Mouse (Mus musculus) embryonic facial prominence, embryonic 10.5 days (tissue): ENCODE results near the gene Col5a1. TPM values are rescaled to one million over a fixed set of nuclear protein-coding genes. Genes with fewer than 3 reads are reported as not detected.

ENCODE experiments used
- DNase-seq: peaks from one replicate; pipeline ENCODE4 v3.0.0-alpha.2; 2017; ENCODE audit warnings: low spot score
- H3K27ac ChIP-seq: fragments of 300-500 bp; sonication (generic); replicated peaks from 2 replicates; pipeline ENCODE4 v1.5.1; 2016; ENCODE audit warnings: mild to moderate bottlenecking
- H3K27me3 ChIP-seq: fragments of 300-500 bp; sonication (generic); replicated peaks from 2 replicates; pipeline ENCODE4 v1.6.1; 2016; ENCODE audit warnings: low read depth, mild to moderate bottlenecking; ENCODE audit not compliant: poor library complexity, severe bottlenecking
- H3K36me3 ChIP-seq: fragments of 300-500 bp; sonication (generic); replicated peaks from 2 replicates; pipeline ENCODE4 v1.6.1; 2016; ENCODE audit warnings: mild to moderate bottlenecking, moderate library complexity
- H3K4me1 ChIP-seq: fragments of 300-500 bp; sonication (generic); 2 replicates; pipeline ENCODE4 v1.6.1; 2016
- H3K4me3 ChIP-seq: fragments of 300-500 bp; sonication (generic); 2 replicates; pipeline ENCODE4 v1.5.1; 2016; ENCODE audit warnings: mild to moderate bottlenecking, moderate library complexity
- H3K9me3 ChIP-seq: fragments of 300-500 bp; sonication (generic); 2 replicates; pipeline ENCODE4 v1.6.1; 2016; ENCODE audit warnings: mild to moderate bottlenecking
- WGBS: fragments of 180-500 bp; shearing (Covaris S2); methylation state at CpG from one replicate; pipeline ENCODE4 v1.1.7; 2016; 5-methylcytosine and 5-hydroxymethylcytosine counted together
- polyA plus RNA-seq: library from polyadenylated mRNA; unstranded; fragments of >200 nt; fragmentation: Nextera tagmentation; extraction: Ambion mirVana; gene quantifications from 2 replicates; pipeline ENCODE4 v1.2.1, GENCODE M21; 2016

Col5a1 gene
- polyA plus RNA-seq, 1 experiment from 2014 or later: 19.3 TPM

DNA sequence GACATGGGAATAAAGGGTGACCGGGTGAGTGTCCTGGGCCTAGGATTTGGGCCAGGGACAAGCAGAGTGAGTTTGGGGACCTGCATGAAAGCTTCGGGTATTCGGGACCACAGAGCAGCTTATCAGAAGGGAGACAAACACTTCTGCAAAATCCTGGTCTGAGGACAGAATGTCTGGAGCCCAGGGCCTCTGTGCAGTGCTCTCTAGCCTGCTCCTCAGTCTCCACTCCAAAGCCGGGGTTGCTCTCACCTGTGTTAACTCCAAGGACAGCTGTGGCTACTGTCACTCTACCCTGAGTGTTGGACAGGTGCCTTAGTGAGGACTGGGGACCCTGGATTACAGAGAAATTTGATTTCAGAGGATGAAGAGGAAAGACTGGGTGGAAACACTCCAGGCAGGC lies 100.5 kb downstream of the Col5a1 start:
- H3K27ac ChIP-seq: no peak overlapping the region
- 88% methylated on average over 4 of the region's 4 CpGs for WGBS

DNA sequence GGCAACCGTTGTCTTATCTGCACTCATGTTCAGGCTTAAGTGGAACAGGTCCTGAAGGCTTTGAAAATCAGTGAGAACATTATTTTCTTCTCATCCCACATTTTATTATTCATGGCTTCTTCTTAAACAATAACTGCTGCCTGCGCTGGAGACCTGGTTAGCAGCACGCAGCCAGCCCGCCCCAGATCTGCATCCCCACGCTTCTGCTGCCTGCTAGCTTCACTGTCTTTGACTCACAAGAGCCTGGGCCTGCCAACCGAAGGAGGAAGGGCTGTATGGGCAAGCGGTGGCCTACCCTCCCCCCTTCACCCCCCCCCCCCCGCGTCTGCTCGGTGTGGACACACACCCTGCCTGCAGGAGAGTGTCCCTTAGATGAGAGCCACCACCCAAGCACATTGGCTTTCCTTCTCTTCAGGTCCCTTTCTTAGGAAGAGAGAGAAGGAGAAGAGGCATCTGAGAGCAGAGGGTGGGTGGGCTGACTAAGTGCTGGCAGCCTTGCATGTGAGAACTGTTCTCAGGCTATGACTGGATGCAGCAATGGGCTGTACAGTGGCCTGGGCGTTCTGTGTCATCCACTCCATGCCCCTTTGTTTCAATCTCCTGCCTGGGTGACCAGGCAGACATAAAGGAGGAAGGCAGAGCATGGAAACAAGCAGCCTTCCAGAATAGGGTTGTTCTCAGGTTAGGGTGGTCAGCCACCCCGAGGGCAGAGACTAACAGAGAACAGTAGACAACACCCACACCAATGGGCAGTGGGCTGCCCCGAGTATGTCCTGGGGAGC lies 104.4 kb downstream of the Col5a1 start:
- Histone ChIP-seq H3K4me1 (peaks cover 8% of the 10 kb centered on the region), H3K27me3 (no peaks in the 10 kb centered on the region), H3K36me3 (peaks cover 70% of the 10 kb centered on the region), H3K4me3 (no peak overlapping the region), H3K9me3 (no peaks in the 10 kb centered on the region), H3K27ac (no peak overlapping the region)
- DNase-seq: no peak
- 82% methylated on average over 13 of the region's 13 CpGs for WGBS

More for the DNA sequence above, 100.5 kb downstream of the Col5a1 start:
- H3K9me3 ChIP-seq: no peaks in the 10 kb centered on the region
- H3K27me3 ChIP-seq: no peaks in the 10 kb centered on the region
- H3K4me1 ChIP-seq: no peaks in the 10 kb centered on the region
- H3K36me3 ChIP-seq: peaks cover 53% of the 10 kb centered on the region
- DNase-seq: no peak
- no peak overlapping the region for H3K4me3 ChIP-seq

DNA sequence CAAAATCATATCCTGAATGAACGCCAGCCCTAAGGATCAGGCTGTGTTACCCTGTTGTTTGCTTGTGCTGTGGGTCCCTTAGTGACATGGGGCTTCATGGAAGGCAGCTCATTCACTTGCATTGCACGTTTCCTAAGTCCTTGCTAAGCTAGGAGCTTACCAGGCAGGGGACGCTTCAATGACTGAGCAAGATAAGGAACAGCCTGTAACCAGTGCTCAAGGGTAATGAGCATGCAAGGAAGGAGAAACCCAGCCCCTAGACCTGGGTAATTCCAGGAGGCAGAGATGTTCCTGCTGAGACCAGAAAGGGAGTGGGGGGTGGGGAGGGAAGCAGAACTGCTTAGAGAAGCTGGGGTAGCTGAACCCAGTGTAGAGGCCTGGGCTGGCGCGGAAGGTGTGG lies 107.2 kb downstream of the Col5a1 start:
- Histone ChIP-seq H3K27me3 (no peaks in the 10 kb centered on the region), H3K4me1 (peaks cover 11% of the 10 kb centered on the region), H3K9me3 (no peaks in the 10 kb centered on the region), H3K27ac (peak overlapping the region; percentile 10; the same call in 1 of the 2 replicates), H3K36me3 (peaks cover 71% of the 10 kb centered on the region), H3K4me3 (no peak overlapping the region)
- 66% methylated on average over 5 of the region's 5 CpGs for WGBS
- DNase-seq: no peak

DNA sequence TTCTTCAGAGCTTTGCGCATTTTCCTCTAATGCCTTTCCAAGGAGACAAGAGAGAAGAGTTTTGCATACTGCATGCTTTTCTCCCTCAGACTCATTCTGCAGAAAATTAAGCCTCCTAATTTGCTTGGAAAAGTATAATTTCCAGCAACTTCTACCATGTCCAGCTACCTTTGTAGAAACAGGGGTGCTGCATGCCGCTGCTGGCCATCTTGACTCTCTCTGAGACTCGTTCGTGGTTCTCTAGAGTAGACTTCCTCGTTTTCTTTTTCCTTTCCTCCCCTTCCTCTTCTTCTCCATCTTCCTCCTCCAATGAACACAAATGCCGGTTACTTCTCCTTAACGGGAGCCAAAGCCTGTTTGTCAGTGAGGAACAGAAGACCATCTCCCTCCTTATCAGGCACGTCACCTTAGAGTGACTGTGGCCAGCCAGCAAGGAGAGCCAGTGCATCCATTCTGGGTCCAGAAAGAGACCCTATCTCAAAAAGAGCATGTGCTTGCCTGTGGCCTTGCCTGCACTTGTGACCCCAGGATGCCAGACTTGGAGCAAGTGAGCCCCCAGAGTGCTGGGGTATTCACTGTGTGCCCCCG lies 113.9 kb downstream of the Col5a1 start:
- peaks cover 55% of the 10 kb centered on the region for H3K36me3 ChIP-seq
- no peaks in the 10 kb centered on the region for H3K27me3 ChIP-seq
- H3K4me3 ChIP-seq: no peak overlapping the region
- no peaks in the 10 kb centered on the region for H3K9me3 ChIP-seq
- peaks cover 9% of the 10 kb centered on the region for H3K4me1 ChIP-seq
- 90% methylated on average over 9 of the region's 9 CpGs for WGBS
- H3K27ac ChIP-seq: peak overlapping the region; percentile 16
- no peak for DNase-seq

DNA sequence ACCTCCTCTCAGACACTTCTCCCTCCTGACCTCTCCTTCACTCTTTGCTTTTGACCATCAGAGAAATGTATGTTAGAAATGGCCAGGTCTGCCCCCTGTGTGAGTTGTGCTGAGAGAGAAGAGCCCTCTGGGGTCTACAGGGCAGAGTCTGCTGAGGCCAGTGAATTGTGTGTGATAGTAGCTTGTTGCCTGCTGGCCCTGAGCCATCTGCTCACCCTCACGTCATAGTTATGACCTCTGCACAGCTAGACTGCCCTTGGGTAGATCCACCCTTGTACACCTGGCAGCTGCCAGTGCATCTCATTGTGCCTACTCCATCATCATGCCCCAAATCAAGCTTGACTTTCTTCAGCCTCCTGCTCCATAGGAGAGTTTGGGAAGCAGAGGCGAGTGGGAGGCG lies 114.4 kb downstream of the Col5a1 start:
- no peak overlapping the region for H3K4me3 ChIP-seq
- WGBS: 89% methylated on average over 3 of the region's 3 CpGs

DNA sequence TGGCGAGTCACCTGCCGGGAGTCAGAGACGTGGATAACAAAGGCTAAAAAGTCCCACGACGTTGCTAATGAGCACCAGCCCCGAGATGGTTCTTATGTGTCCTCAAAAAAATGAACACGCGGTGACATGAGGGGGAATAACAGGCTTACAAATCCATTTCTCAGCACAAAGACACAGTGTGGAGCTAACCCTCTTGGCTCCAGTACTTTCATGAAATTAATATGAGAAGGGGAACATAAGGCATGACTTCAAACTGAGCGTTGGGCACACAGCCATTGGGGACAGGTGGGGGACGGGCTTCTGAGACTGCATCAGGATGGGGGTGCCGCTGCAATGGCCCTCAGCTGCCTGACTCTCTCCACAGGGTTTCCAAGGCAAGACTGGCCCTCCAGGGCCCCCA lies 115.0 kb downstream of the Col5a1 start:
- peaks cover 65% of the 10 kb centered on the region for H3K36me3 ChIP-seq
- H3K27ac ChIP-seq: no peak overlapping the region
- DNase-seq: no peak
- H3K27me3 ChIP-seq: no peaks in the 10 kb centered on the region
- no peak overlapping the region for H3K4me3 ChIP-seq
- H3K4me1 ChIP-seq: peaks cover 3% of the 10 kb centered on the region; the same call in 1 of the 2 replicates
- 92% methylated on average over 11 of the region's 11 CpGs for WGBS
- no peaks in the 10 kb centered on the region for H3K9me3 ChIP-seq

More for the DNA sequence above, 114.4 kb downstream of the Col5a1 start:
- Histone ChIP-seq H3K4me1 (peaks cover 5% of the 10 kb centered on the region), H3K36me3 (peaks cover 61% of the 10 kb centered on the region), H3K27me3 (no peaks in the 10 kb centered on the region), H3K27ac (peak overlapping the region; percentile 16), H3K9me3 (no peaks in the 10 kb centered on the region)
- no peak for DNase-seq

DNA sequence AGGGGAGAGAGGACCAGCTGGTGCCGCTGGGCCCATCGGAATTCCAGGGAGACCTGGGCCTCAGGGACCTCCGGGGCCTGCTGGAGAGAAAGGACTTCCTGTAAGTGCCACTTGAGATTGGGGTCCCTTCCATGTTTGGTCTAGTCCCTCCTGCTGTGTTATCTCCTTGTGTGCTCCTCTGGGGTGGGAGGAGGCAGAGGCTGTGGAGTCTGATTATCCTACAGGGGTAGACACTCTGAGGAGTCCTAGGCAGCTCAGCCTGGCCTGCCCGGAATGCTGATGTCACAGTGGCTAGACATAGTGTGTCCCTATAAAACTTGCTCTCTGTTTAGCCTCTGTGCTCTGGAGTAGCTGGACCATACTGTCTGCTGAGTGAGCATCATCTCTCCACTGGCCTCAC lies 119.0 kb downstream of the Col5a1 start:
- peak overlapping the region; percentile 35; the same call in 1 of the 2 replicates for H3K27ac ChIP-seq
- peaks cover 63% of the 10 kb centered on the region for H3K36me3 ChIP-seq
- no peak for DNase-seq
- H3K4me1 ChIP-seq: no peaks in the 10 kb centered on the region
- no peaks in the 10 kb centered on the region for H3K9me3 ChIP-seq
- H3K27me3 ChIP-seq: no peaks in the 10 kb centered on the region
- H3K4me3 ChIP-seq: no peak overlapping the region
- WGBS: 87% methylated on average over 4 of the region's 4 CpGs

DNA sequence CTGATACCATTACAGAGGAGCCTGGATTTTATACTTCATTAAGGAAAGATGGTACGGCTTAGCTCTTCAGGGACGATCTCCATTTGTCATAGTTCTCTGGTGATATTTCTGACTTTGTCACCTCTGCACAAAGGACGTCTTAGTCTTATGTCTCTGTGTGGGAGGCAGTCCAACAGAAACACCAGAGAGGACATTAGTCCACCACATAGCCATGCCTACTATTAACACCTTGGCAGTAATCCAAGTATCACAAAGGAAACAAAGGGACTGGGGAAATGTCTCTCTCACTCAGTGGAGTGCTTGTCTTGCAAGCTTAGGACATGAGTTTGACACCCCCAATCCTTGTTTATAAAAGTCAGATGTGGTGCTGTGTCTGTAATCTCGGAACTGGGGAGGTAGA lies 122.0 kb downstream of the Col5a1 start:
- Histone ChIP-seq H3K9me3 (no peaks in the 10 kb centered on the region), H3K27ac (no peak overlapping the region), H3K27me3 (no peaks in the 10 kb centered on the region), H3K4me1 (0 out of 2 replicates have a peak, but pooled peaks cover 4% of the 10 kb centered on the region), H3K4me3 (no peak overlapping the region), H3K36me3 (peaks cover 73% of the 10 kb centered on the region)
- WGBS: 89% methylated on average over 4 of the region's 4 CpGs
- no peak for DNase-seq

DNA sequence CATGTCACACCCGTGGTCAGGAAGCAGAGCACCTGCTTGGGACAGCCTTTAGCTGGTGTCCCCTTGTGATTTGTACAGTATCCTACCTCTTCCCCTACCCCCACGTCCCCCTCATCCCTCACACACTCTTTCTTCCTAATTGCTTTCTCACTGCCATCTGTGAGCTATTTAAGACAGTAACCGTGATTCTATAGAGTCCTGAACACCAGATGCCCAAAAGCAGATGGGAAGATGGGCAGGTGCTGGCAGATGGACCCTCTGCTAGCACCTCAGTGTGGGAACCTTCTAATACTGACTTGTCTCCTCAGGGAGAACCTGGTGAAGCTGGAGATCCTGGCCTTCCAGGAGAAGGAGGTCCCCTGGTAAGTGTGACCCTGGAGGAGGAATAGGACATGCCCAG lies 126.1 kb downstream of the Col5a1 start:
- no peaks in the 10 kb centered on the region for H3K9me3 ChIP-seq
- H3K27ac ChIP-seq: 0 out of 2 replicates have a peak overlapping the region, but pooled peaks have one; percentile 19
- DNase-seq: no peak
- H3K36me3 ChIP-seq: peaks cover 78% of the 10 kb centered on the region
- no peaks in the 10 kb centered on the region for H3K27me3 ChIP-seq
- no peak overlapping the region for H3K4me3 ChIP-seq
- peaks cover 9% of the 10 kb centered on the region for H3K4me1 ChIP-seq
- 63% methylated on average over 3 of the region's 3 CpGs for WGBS

DNA sequence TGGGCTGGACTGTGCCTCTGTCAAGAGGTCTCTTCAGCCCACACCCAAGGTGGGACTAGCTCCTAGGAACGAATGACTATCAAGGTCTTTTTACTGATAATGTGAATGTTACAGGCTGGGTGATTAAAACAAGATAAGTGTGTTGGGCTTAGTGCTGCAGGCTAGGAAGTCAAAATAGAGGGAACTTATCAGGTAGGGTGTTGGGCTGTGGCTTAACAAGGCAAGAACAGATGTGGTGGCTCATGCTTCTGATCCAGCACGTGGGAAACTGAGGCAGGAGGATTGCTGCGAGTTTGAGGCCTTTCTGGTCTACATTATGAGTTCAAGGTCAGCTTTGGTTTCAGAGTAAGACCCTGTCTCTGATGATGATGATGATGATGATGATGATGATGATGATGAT lies 128.6 kb downstream of the Col5a1 start:
- no peak for DNase-seq
- H3K27ac ChIP-seq: no peak overlapping the region
- no peaks in the 10 kb centered on the region for H3K9me3 ChIP-seq
- WGBS: 92% methylated on average over 3 of the region's 3 CpGs
- H3K27me3 ChIP-seq: no peaks in the 10 kb centered on the region
- H3K4me3 ChIP-seq: no peak overlapping the region
- peaks cover 91% of the 10 kb centered on the region for H3K36me3 ChIP-seq
- H3K4me1 ChIP-seq: peaks cover 9% of the 10 kb centered on the region

DNA sequence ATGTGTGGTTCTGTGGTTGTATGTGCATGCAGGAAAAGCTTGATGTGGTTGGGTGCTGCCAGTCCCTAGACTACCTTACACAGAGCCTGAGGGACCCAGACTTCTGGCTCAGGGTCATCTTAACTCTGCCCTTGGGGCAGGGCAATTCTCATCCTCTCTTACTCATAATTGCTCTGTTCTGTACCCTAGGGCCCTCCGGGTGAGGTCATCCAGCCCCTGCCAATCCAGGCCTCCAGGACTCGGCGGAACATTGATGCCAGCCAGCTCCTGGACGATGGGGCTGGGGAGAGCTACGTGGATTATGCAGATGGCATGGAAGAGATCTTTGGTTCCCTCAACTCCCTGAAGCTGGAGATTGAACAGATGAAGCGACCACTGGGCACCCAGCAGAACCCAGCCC lies 138.2 kb downstream of the Col5a1 start:
- Histone ChIP-seq H3K4me3 (no peak overlapping the region), H3K27ac (no peak overlapping the region), H3K27me3 (no peaks in the 10 kb centered on the region), H3K36me3 (peaks cover 74% of the 10 kb centered on the region), H3K9me3 (no peaks in the 10 kb centered on the region), H3K4me1 (no peaks in the 10 kb centered on the region)
- 91% methylated on average over 6 of the region's 6 CpGs for WGBS
- DNase-seq: no peak

DNA sequence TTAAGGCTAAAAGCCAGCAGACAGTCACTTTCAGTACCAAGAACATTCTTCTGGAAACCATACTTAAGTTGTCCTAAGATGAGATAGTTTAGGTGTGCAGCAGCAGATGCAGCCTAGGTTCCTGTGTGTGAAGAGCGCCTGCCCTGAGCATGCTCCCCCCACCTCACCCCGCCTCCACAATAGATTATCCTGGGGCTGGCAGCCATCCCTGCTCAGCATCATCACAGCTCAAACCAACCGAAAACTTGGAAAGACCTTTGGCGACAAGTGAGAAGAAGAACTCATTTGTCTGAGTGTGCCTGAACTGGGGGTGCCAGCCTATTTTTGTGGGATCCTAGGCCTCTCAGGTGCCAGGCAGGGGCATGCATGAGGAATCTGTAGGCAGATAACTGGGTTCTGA lies 139.6 kb downstream of the Col5a1 start:
- H3K27me3 ChIP-seq: no peaks in the 10 kb centered on the region
- H3K4me1 ChIP-seq: no peaks in the 10 kb centered on the region
- no peak for DNase-seq
- no peak overlapping the region for H3K4me3 ChIP-seq
- H3K36me3 ChIP-seq: peaks cover 75% of the 10 kb centered on the region
- 90% methylated on average over 4 of the region's 4 CpGs for WGBS
- H3K9me3 ChIP-seq: no peaks in the 10 kb centered on the region
- no peak overlapping the region for H3K27ac ChIP-seq

DNA sequence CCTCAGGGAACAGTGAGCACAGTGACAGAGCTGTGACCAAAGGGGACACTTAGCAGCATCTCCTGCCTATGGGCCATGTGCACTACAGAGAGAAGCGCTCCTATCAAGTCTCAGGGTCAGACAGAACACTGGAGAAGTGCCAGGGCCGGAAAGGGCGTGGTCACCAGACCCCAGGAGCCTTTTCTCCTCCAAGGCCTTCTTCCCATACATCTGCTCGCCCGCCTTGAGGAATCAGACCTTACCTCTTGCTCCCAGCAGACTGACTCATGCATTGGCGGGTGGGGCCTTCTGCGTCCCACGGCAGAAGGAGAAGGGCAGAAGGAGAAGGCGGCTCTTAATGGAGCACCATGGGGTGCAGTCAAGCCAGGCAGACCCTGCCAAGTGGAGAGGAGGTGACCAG lies 145.6 kb downstream of the Col5a1 start:
- no peaks in the 10 kb centered on the region for H3K27me3 ChIP-seq
- no peaks in the 10 kb centered on the region for H3K9me3 ChIP-seq
- 78% methylated on average over 9 of the region's 9 CpGs for WGBS
- H3K4me1 ChIP-seq: no peaks in the 10 kb centered on the region
- no peak overlapping the region for H3K27ac ChIP-seq
- DNase-seq: no peak
- H3K4me3 ChIP-seq: no peak overlapping the region
- H3K36me3 ChIP-seq: peaks cover 64% of the 10 kb centered on the region
